Mouse (Mus musculus): ENCODE data around the gene Scrn2.

The Scrn2 gene

GRCm38 (mm10) chr11:97049492-97050085, 19.9 kb downstream of the Scrn2 start:
- no peak for DNase-seq (ENCODE audit: extremely low spot score, low read depth, low spot score)

- no peak for DNase-seq (ENCODE audit: extremely low spot score, low read depth, low spot score)
Measured at GRCm38 (mm10) chr11:97050216-97050943, 20.6 kb downstream of the Scrn2 start, which contains the start of gene Osbpl7. Gene Osbpl7 (plus strand): TSS chr11:97050628.

GRCm38 (mm10) chr11:97050944-97051586, 21.3 kb downstream of the Scrn2 start:
- DNase-seq (ENCODE audit: extremely low spot score, low read depth, low spot score), result no peak

- DNase-seq (ENCODE audit: extremely low spot score, low read depth, low spot score), result no peak
Measured at GRCm38 (mm10) chr11:97052219-97052646, 22.5 kb downstream of the Scrn2 start.

GRCm38 (mm10) chr11:97063274-97063920, 33.7 kb downstream of the Scrn2 start:
- no peak for DNase-seq (ENCODE audit: extremely low spot score, low read depth, low spot score)

GRCm38 (mm10) chr11:97063921-97064295, 34.2 kb downstream of the Scrn2 start:
- DNase-seq (ENCODE audit: extremely low spot score, low read depth, low spot score), result no peak

GRCm38 (mm10) chr11:97065538-97066295, 36.0 kb downstream of the Scrn2 start:
- DNase-seq (ENCODE audit: extremely low spot score, low read depth, low spot score), result no peak

- DNase-seq (ENCODE audit: extremely low spot score, low read depth, low spot score), result no peak
Measured at GRCm38 (mm10) chr11:97066656-97067360, 37.1 kb downstream of the Scrn2 start.

GRCm38 (mm10) chr11:97069333-97069732, 39.6 kb downstream of the Scrn2 start:
- no peak for DNase-seq (ENCODE audit: extremely low spot score, low read depth, low spot score)

GRCm38 (mm10) chr11:97069770-97070169, 40.0 kb downstream of the Scrn2 start:
- DNase-seq (ENCODE audit: extremely low spot score, low read depth, low spot score), result no peak

GRCm38 (mm10) chr11:97071129-97071528, 41.4 kb downstream of the Scrn2 start:
- no peak for DNase-seq (ENCODE audit: extremely low spot score, low read depth, low spot score)

GRCm38 (mm10) chr11:97072533-97072932, 42.8 kb downstream of the Scrn2 start:
- DNase-seq (ENCODE audit: extremely low spot score, low read depth, low spot score), result no peak

GRCm38 (mm10) chr11:97074235-97074634, 44.5 kb downstream of the Scrn2 start:
- DNase-seq (ENCODE audit: extremely low spot score, low read depth, low spot score), result no peak

GRCm38 (mm10) chr11:97078751-97079150, 49.0 kb downstream of the Scrn2 start:
- peak; percentile 33 for DNase-seq (ENCODE audit: extremely low spot score, low read depth, low spot score)

- no peak for DNase-seq (ENCODE audit: extremely low spot score, low read depth, low spot score)
Measured at GRCm38 (mm10) chr11:97080291-97080690, 50.6 kb downstream of the Scrn2 start.

GRCm38 (mm10) chr11:97082977-97083376, 53.2 kb downstream of the Scrn2 start:
- peak; percentile 37 for DNase-seq (ENCODE audit: extremely low spot score, low read depth, low spot score)

Measured in hindlimb bud, embryonic 11.5 days (tissue).